9 mouse cellular contexts compared by ENCODE assay signal in genomic region chr13:56581961-56582434, GRCm38 (mm10). TPM values are rescaled to one million over a fixed set of nuclear protein-coding genes. Genes with fewer than 3 reads are reported as not detected.
DNase-seq lines count a peak whose midpoint lies in the region; ATAC-seq lines count a peak whose summit lies in the region.
"Had no signal": no experiment of that assay in that cellular context is flagged by ENCODE, and none has a peak within 500 bp of the region (broad histone marks: within the 10 kb centered on the region; RNA-seq: fewer than 3 reads in every experiment).

No protein-coding gene starts in this region.

- ATAC-seq in forebrain, embryonic 13.5 days = peak; percentile 93
- peak; percentile 52 for ATAC-seq in liver, embryonic 12.5 days

- H3K9ac ChIP-seq in forebrain, embryonic 13.5 days = peak overlapping the region; percentile 55
- no peak overlapping the region for H3K9ac ChIP-seq in liver, embryonic 12.5 days
- H3K9ac ChIP-seq: liver, embryonic 14.5 days had no signal

- no peak overlapping the region; the same call in 1 of the 2 replicates for H3K4me3 ChIP-seq in forebrain, embryonic 13.5 days
- no peak overlapping the region for H3K4me3 ChIP-seq in liver, embryonic 12.5 days

- H3K36me3 ChIP-seq in forebrain, embryonic 13.5 days (ENCODE audit: poor library complexity, severe bottlenecking) = no peaks in the 10 kb centered on the region
- no peaks in the 10 kb centered on the region for H3K36me3 ChIP-seq in liver, embryonic 12.5 days

- peak overlapping the region; percentile 53 for H3K4me2 ChIP-seq in forebrain, embryonic 13.5 days
- H3K4me2 ChIP-seq in liver, embryonic 12.5 days = peak overlapping the region; percentile 25; the same call in 1 of the 2 replicates

- H3K27ac ChIP-seq in forebrain, embryonic 13.5 days = peak overlapping the region; percentile 90
- H3K27ac ChIP-seq in liver, embryonic 12.5 days = 0 out of 2 replicates have a peak overlapping the region, but pooled peaks have one; percentile 30
- H3K27ac ChIP-seq: liver, embryonic 14.5 days had no signal

- DNase-seq in kidney, postnatal 10 days = peak; percentile 74
- DNase-seq in kidney, adult 8-10 months = no peak
- DNase-seq in NIH3T3 (ENCODE audit: low read depth) = peak; percentile 90
- DNase-seq in heart, postnatal 25 days (ENCODE audit: low spot score) = peak; percentile 63
- peak; percentile 60 for DNase-seq in ovary, postnatal 36 days (ENCODE audit: low spot score)
- DNase-seq in cerebellum, adult 11 months = no peak

- WGBS in forebrain, embryonic 13.5 days = 2% methylated on average over 6 of the region's 6 CpGs
- 10% methylated on average over 6 of the region's 6 CpGs for WGBS in liver, embryonic 12.5 days (ENCODE audit: insufficient replicate concordance)

- H3K27me3 ChIP-seq in forebrain, embryonic 13.5 days = no peaks in the 10 kb centered on the region
- no peaks in the 10 kb centered on the region for H3K27me3 ChIP-seq in liver, embryonic 12.5 days (replicated peaks)

- no peaks in the 10 kb centered on the region for H3K9me3 ChIP-seq in forebrain, embryonic 13.5 days (replicated peaks)
- H3K9me3 ChIP-seq in liver, embryonic 12.5 days (replicated peaks) = no peaks in the 10 kb centered on the region

- intact Hi-C loops in heart, postnatal 25 days (cut with DNase I) = no loop called here

- peaks cover 24% of the 10 kb centered on the region for H3K4me1 ChIP-seq in forebrain, embryonic 13.5 days
- H3K4me1 ChIP-seq in liver, embryonic 12.5 days = peaks cover 11% of the 10 kb centered on the region

RNA-seq across cellular contexts. Expression of gene Tgfbi, which starts 27.3 kb away (rescaled TPM):
- 4.8 and 6.9 TPM in 2 replicates for polyA plus RNA-seq in forebrain, embryonic 13.5 days (2015; fragmentation: Nextera tagmentation; extraction: Ambion mirVana)
- 10 to 100 TPM; 19.3 to 23.4 TPM for total RNA-seq in heart, postnatal 25 days (2021)
- 13.4 and 14.0 TPM in 2 replicates for polyA plus RNA-seq in liver, embryonic 12.5 days (2016; fragmentation: Nextera tagmentation; extraction: Ambion mirVana)

RNA-seq across cellular contexts. Expression of gene Lect2, which starts 33.7 kb away (rescaled TPM):
- not detected in 2 replicates for polyA plus RNA-seq in forebrain, embryonic 13.5 days (2015; fragmentation: Nextera tagmentation; extraction: Ambion mirVana)
- not detected for total RNA-seq in heart, postnatal 25 days (2021)
- 31.7 and 38.1 TPM in 2 replicates for polyA plus RNA-seq in liver, embryonic 12.5 days (2016; fragmentation: Nextera tagmentation; extraction: Ambion mirVana)

RNA-seq across cellular contexts. Expression of gene Fbxl21, which starts 59.7 kb away (rescaled TPM):
- 1.8 and 1.9 TPM in 2 replicates for polyA plus RNA-seq in forebrain, embryonic 13.5 days (2015; fragmentation: Nextera tagmentation; extraction: Ambion mirVana)
- under 1 TPM; 0.47 to 0.67 TPM for total RNA-seq in heart, postnatal 25 days (2021)
- polyA plus RNA-seq in liver, embryonic 12.5 days (2016; fragmentation: Nextera tagmentation; extraction: Ambion mirVana) = 0.72 and 0.81 TPM in 2 replicates

Comparison
In these comparisons a context has a peak if more than half of its experiments do, and no peak if none do; other contexts are left out.
1. DNase-seq: peak in kidney, postnatal 10 days (single experiment), NIH3T3 (single experiment), heart, postnatal 25 days (single experiment) and ovary, postnatal 36 days (single experiment); none in kidney, adult 8-10 months (0 of 2) and cerebellum, adult 11 months (single experiment).
2. RNA of gene Lect2, which starts 33.7 kb away (polyA plus RNA-seq): 31.7 to 38.1 TPM in liver, embryonic 12.5 days; not detected in forebrain, embryonic 13.5 days; every median in the first group is over 10 times any median in the second.